Mouse (Mus musculus) G1E (cell line): ENCODE data around the gene Fam160a1.

Source experiments
- CTCF ChIP-seq: IDR thresholded peaks from 2 replicates; pipeline ENCODE4 v1.5.1; 2012; ENCODE audit warnings: low read depth, low read length, inconsistent platforms, mixed read lengths
- GATA1 ChIP-seq: IDR thresholded peaks from 2 replicates; pipeline ENCODE4 v1.6.1; 2012; ENCODE audit warnings: borderline replicate concordance, low read length, inconsistent platforms, mixed read lengths
- GATA2 ChIP-seq: IDR thresholded peaks from 2 replicates; pipeline ENCODE4 v1.6.1; 2012; ENCODE audit warnings: low read depth, low read length, inconsistent platforms, borderline replicate concordance
- POLR2AphosphoS5 ChIP-seq: IDR thresholded peaks from 2 replicates; pipeline ENCODE4 v1.6.1; 2012; ENCODE audit warnings: low read depth, low read length, inconsistent platforms; ENCODE audit not compliant: insufficient replicate concordance
- TAL1 ChIP-seq: conservative IDR thresholded peaks from 2 replicates; pipeline ENCODE4 v1.6.1; 2012; ENCODE audit warnings: low read depth, low read length, inconsistent platforms, mixed read lengths

- TF ChIP-seq GATA1 (no peak), CTCF (no peak), POLR2AphosphoS5 (no peak), TAL1 (no peak), GATA2 (no peak)
These were observed 167.9 kb downstream of the Fam160a1 start for GRCm38 (mm10) chr3:85649176-85649575.
